Mouse (Mus musculus) intestine, postnatal 0 days (tissue): ENCODE measurements around the gene Col23a1. TPM values are rescaled to one million over a fixed set of nuclear protein-coding genes. Genes with fewer than 3 reads are reported as not detected.

Source experiments
- ATAC-seq: fragments of 200-750 bp; cut with Nextera tagmentation; 2 replicates; pipeline ENCODE4 v1.8.0; 2017; ENCODE audit warnings: mild to moderate bottlenecking, moderate TSS enrichment, moderate library complexity
- H3K27ac ChIP-seq: fragments of 300-500 bp; sonication (generic); 2 replicates; pipeline ENCODE4 v1.5.1; 2014; ENCODE audit warnings: mild to moderate bottlenecking, low read depth, low read length, moderate library complexity
- H3K27me3 ChIP-seq: fragments of 300-500 bp; sonication (generic); replicated peaks from 2 replicates; pipeline ENCODE4 v1.6.1; 2014; ENCODE audit warnings: low read length, mixed read lengths; ENCODE audit not compliant: control insufficient read depth, insufficient read depth
- H3K36me3 ChIP-seq: fragments of 300-500 bp; sonication (generic); 2 replicates; pipeline ENCODE4 v1.6.1; 2014; ENCODE audit warnings: mild to moderate bottlenecking, moderate library complexity; ENCODE audit not compliant: control insufficient read depth, insufficient read depth
- H3K4me1 ChIP-seq: fragments of 300-500 bp; sonication (generic); replicated peaks from 2 replicates; pipeline ENCODE4 v1.6.1; 2014; ENCODE audit warnings: antibody characterized with exemption, low read length, mixed read lengths; ENCODE audit not compliant: control insufficient read depth, insufficient read depth
- H3K4me2 ChIP-seq: fragments of 300-500 bp; sonication (generic); replicated peaks from 2 replicates; pipeline ENCODE4 v1.6.1; 2014; ENCODE audit warnings: low read depth, mild to moderate bottlenecking, moderate library complexity
- H3K4me3 ChIP-seq: fragments of 300-500 bp; sonication (generic); 2 replicates; pipeline ENCODE4 v1.5.1; 2014; ENCODE audit warnings: low read depth, low read length
- H3K9ac ChIP-seq: fragments of 300-500 bp; sonication (generic); 2 replicates; pipeline ENCODE4 v1.6.1; 2014; ENCODE audit warnings: mild to moderate bottlenecking, low read depth, low read length
- H3K9me3 ChIP-seq: fragments of 300-500 bp; sonication (generic); 2 replicates; pipeline ENCODE4 v1.6.1; 2016; ENCODE audit warnings: mixed run types; ENCODE audit not compliant: control insufficient read depth
- CTCF ChIP-seq: sonication (generic); IDR thresholded peaks from 2 replicates; pipeline ENCODE4 v1.5.1; 2016; ENCODE audit warnings: low read depth, mild to moderate bottlenecking, control low read depth, antibody characterized with exemption, moderate library complexity
- WGBS: fragments of 180-500 bp; shearing (Covaris S2); extraction: QIAGEN DNeasy Blood & Tissue Kit; methylation state at CpG from one replicate; pipeline ENCODE4 v1.1.7; 2014; 5-methylcytosine and 5-hydroxymethylcytosine counted together
- polyA plus RNA-seq: library from polyadenylated mRNA; unstranded; fragments of >200 nt; fragmentation: Nextera tagmentation; extraction: Ambion mirVana; gene quantifications from 2 replicates; pipeline ENCODE4 v1.2.1, GENCODE M21; 2015

Col23a1 gene
- polyA plus RNA-seq, 1 experiment from 2014 or later: 4.6 TPM

DNA sequence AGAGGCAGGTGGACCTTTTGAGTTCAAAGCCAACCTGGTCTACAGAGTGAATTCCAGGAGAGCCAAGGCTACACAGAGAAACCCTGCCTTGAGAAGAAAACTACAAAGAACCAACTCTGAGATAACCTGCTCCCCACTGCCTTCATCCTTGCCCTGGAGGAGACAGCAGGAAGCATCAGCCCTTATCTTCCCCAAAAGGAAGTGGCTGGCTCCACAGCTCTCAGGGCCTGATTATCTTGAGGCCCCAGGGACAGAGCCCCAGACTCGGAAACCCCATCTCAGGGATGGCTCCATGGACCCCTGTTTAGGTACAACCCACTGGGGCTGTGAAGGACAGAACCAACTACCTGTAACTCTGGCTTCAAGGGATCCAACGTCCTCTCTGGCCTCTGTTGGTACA, 254.7 kb downstream of the Col23a1 start:
- no peak overlapping the region for H3K4me3 ChIP-seq
- no peaks in the 10 kb centered on the region for H3K27me3 ChIP-seq
- no peaks in the 10 kb centered on the region for H3K4me1 ChIP-seq
- H3K36me3 ChIP-seq: no peaks in the 10 kb centered on the region
- WGBS: 66% methylated on average over 2 of the region's 2 CpGs
- no peak for TF ChIP-seq CTCF
- no peak for ATAC-seq
- H3K9ac ChIP-seq: no peak overlapping the region
- no peaks in the 10 kb centered on the region for H3K9me3 ChIP-seq
- no peak overlapping the region for H3K27ac ChIP-seq
- no peak overlapping the region for H3K4me2 ChIP-seq

DNA sequence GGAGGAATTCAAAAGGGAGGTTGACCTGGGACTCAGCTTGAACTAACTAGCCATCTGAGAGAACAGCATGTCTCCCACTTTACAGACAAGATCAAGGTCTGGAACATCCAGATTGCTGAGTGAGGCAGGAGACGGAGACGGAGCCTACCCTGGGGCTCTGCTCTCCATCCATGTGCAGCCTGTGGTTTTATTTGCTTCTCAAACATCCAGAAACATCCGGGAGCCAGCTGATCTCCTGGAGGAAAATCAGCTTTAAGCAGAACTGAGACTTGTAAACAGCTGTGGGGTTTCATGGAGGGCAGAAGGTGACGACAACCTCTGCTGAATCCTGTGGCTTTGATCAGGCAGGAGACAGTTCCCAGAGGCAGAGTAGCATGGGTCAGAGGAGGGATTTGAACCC, 256.1 kb downstream of the Col23a1 start:
- H3K9ac ChIP-seq: no peak overlapping the region
- no peak for ATAC-seq
- WGBS: 49% methylated on average over 4 of the region's 4 CpGs

DNA sequence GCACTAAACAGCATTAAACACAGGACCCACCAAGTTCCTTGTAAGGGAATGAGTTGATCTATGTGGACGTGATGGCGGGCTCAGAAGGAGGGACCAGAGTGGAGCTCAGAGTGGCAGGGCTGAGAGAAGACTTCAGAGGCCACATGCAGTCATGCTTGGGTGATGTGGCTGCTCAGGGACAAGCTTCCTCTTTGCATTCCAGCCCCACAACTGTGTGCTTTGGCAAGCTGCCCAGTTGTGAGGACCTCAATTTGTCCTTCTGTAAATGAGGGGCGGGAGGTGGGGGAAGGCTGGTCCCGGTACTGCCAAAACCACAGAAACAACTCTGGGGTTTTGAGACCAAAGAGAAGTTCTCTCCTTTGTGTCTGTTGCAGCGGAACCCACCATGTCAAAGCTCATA, 261.5 kb downstream of the Col23a1 start:
- Histone ChIP-seq H3K27ac (no peak overlapping the region), H3K4me1 (no peaks in the 10 kb centered on the region), H3K4me2 (no peak overlapping the region), H3K9me3 (no peaks in the 10 kb centered on the region), H3K4me3 (no peak overlapping the region), H3K36me3 (no peaks in the 10 kb centered on the region), H3K9ac (no peak overlapping the region), H3K27me3 (no peaks in the 10 kb centered on the region)
- no peak for ATAC-seq
- WGBS: 44% methylated on average over 5 of the region's 5 CpGs
- TF ChIP-seq CTCF: no peak

More for the DNA sequence above, 256.1 kb downstream of the Col23a1 start:
- no peaks in the 10 kb centered on the region for H3K27me3 ChIP-seq
- H3K4me1 ChIP-seq: no peaks in the 10 kb centered on the region
- no peaks in the 10 kb centered on the region for H3K36me3 ChIP-seq
- no peaks in the 10 kb centered on the region for H3K9me3 ChIP-seq
- no peak for TF ChIP-seq CTCF
- H3K27ac ChIP-seq: no peak overlapping the region
- H3K4me2 ChIP-seq: no peak overlapping the region
- no peak overlapping the region for H3K4me3 ChIP-seq

DNA sequence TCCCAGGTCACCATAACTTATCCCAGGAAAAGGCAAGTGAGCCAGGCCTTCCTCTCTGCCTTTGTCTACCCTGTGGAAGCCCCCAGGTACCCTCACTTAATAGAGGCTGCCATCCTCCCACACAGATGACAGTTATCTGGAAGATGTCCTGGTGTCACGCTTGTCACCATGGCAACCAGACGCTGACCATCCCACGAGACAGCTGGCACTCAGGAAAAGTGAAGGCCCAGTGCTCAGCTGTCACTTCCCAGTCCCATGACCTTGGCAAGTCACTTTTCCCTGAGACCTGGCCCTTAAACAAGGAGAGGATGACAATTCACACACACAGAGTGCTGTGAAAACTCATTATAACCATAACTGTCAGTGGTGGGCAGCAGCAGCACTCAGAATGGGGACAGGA, 262.4 kb downstream of the Col23a1 start:
- Histone ChIP-seq H3K27me3 (no peaks in the 10 kb centered on the region), H3K9ac (no peak overlapping the region), H3K4me3 (no peak overlapping the region), H3K27ac (no peak overlapping the region), H3K4me1 (no peaks in the 10 kb centered on the region), H3K4me2 (no peak overlapping the region), H3K36me3 (no peaks in the 10 kb centered on the region), H3K9me3 (no peaks in the 10 kb centered on the region)
- ATAC-seq: no peak
- no peak for TF ChIP-seq CTCF
- 66% methylated on average over 3 of the region's 3 CpGs for WGBS

DNA sequence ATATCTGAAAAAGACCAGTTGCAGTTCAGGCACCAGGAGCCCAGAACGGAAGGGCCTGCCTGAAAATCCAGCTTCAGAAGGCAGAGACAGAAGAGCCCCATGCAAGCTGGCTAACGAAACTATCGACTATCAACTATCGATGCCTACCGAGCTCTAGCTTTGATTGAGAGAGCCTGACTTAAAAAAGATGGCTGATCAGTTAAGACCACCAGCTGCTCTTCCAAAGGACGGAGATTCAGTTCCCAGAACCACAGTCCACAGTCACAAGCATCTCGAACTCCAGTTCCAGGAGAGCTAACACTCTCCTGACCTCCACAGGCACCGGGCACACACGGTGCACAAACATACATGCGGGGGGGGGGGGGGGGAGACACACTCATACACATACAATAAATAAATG, 264.9 kb downstream of the Col23a1 start:
- no peak for ATAC-seq
- no peak for TF ChIP-seq CTCF
- WGBS: 81% methylated on average over 8 of the region's 10 CpGs

DNA sequence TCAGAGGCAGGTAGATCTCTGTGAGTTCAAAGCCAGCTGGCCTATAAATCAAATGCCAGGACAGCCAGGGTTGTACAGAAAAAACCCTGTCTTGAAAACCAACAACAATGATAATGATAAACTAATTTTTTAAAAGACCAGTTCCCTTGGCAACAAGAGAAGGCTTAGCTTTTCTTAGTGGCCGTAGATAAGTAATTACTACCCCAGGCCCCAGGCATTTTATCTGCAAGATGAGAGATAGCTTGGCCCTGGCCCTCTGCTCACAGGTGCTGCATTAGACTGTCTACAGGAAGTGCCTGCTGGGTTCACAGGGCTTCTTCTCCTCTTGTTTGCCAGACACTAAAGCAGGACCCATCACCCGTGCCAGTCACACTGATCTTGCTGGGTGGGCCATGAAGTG, 265.3 kb downstream of the Col23a1 start:
- Histone ChIP-seq H3K4me2 (no peak overlapping the region), H3K27ac (no peak overlapping the region), H3K9me3 (no peaks in the 10 kb centered on the region), H3K4me3 (no peak overlapping the region), H3K27me3 (no peaks in the 10 kb centered on the region), H3K36me3 (no peaks in the 10 kb centered on the region), H3K9ac (no peak overlapping the region), H3K4me1 (no peaks in the 10 kb centered on the region)
- ATAC-seq: no peak
- WGBS: 29% methylated on average over 2 of the region's 2 CpGs
- no peak for TF ChIP-seq CTCF

More for the DNA sequence above, 264.9 kb downstream of the Col23a1 start:
- Histone ChIP-seq H3K4me2 (no peak overlapping the region), H3K9me3 (no peaks in the 10 kb centered on the region), H3K4me3 (no peak overlapping the region), H3K4me1 (no peaks in the 10 kb centered on the region), H3K27me3 (no peaks in the 10 kb centered on the region), H3K27ac (no peak overlapping the region), H3K36me3 (no peaks in the 10 kb centered on the region), H3K9ac (no peak overlapping the region)

DNA sequence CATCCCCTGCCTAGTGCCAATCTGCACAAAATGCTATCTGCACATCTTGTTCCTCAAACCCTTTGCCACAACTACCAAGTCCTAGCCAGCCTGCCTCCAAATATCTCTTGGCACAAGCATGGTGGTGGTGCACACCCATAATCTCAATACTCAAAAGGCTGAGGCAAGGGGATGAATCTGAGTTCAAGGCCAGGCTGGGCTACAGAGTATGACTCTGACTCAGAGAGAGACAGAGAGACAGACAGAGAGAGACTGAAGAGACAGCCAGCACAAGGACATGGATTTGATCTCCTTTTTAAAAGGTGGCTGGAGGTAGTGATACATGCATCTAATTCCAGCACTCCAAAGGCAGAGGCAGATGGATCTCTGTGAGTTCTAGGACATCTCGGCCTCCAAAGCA, 273.6 kb downstream of the Col23a1 start:
- Histone ChIP-seq H3K4me2 (no peak overlapping the region), H3K9me3 (no peaks in the 10 kb centered on the region), H3K36me3 (no peaks in the 10 kb centered on the region), H3K27ac (no peak overlapping the region), H3K9ac (no peak overlapping the region), H3K4me3 (no peak overlapping the region), H3K4me1 (no peaks in the 10 kb centered on the region), H3K27me3 (no peaks in the 10 kb centered on the region)
- TF ChIP-seq CTCF: no peak
- ATAC-seq: no peak
- WGBS: 90% methylated on average over 1 of the region's 1 CpGs
